Mouse (Mus musculus) liver, embryonic 14.5 days (tissue): ENCODE measurements around the gene Ehbp1.

Experiments
- CTCF ChIP-seq: IDR thresholded peaks from 2 replicates; pipeline ENCODE4 v1.5.1; 2016; ENCODE audit warnings: antibody characterized with exemption, low read depth, control low read depth
- EP300 ChIP-seq: IDR thresholded peaks from 2 replicates; pipeline ENCODE4 v1.6.1; 2016; ENCODE audit warnings: antibody characterized with exemption, low read depth

GRCm38 (mm10) chr11:22190576-22190975 lies 151.5 kb downstream of the Ehbp1 start:
- TF ChIP-seq CTCF (no peak), EP300 (no peak)
